Comparison of ENCODE assay signal across 24 mouse cellular contexts in the genomic region with DNA sequence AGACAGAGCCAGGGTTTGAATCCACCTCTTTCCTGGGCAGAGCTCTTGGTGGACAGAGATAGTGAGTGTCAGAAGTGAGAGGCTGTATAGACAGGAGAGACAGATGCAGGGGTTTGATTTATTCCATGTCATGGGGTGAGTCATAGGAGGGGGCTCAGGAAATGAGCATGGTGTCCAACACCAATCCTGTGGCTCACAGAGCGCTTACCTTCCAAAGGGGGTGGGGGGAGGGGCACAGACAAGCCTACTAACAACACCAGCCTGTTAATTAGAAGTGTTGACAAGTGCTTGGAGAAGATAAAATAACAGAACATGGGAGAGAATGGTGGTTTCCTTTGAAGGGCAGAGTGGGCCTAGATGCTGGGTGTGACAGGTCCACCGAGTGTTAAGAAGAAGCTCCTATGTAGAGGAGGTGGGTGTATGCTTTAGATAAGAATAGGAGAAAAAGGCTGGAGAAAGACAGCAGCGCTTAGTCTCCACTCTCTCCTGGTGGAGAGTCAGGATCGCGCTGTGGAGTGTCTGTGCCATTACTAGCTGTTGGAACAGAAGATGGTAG. TPM values are rescaled to one million over a fixed set of nuclear protein-coding genes. Genes with fewer than 3 reads are reported as not detected.
DNase-seq lines count a peak whose midpoint lies in the region; ATAC-seq and TF ChIP-seq lines count a peak whose summit lies in the region.
"Had no signal": no experiment of that assay in that cellular context is flagged by ENCODE, and none has a peak within 500 bp of the region (broad histone marks: within the 10 kb centered on the region; RNA-seq: fewer than 3 reads in every experiment).

No protein-coding gene starts in this region.

- no peaks in the 10 kb centered on the region for H3K9me3 ChIP-seq in liver, embryonic 11.5 days (ENCODE audit: control insufficient read depth, low read length)
- no peaks in the 10 kb centered on the region for H3K9me3 ChIP-seq in liver, postnatal 0 days (ENCODE audit: low read length)
- H3K9me3 ChIP-seq: embryonic facial prominence, embryonic 15.5 days; forebrain, embryonic 10.5 days; G1E; hindbrain, embryonic 10.5 days; hindbrain, embryonic 15.5 days had no signal

- H3K4me1 ChIP-seq in liver, embryonic 11.5 days (replicated peaks; ENCODE audit: control insufficient read depth, insufficient read depth, low read length) = peaks cover 7% of the 10 kb centered on the region
- no peaks in the 10 kb centered on the region for H3K4me1 ChIP-seq in liver, postnatal 0 days (ENCODE audit: insufficient read depth)
- H3K4me1 ChIP-seq: embryonic facial prominence, embryonic 15.5 days had no signal

- 0 out of 2 replicates have a peak, but pooled peaks cover 7% of the 10 kb centered on the region for H3K27me3 ChIP-seq in liver, embryonic 11.5 days (replicated peaks; ENCODE audit: control insufficient read depth, insufficient read depth, low read length)
- no peaks in the 10 kb centered on the region for H3K27me3 ChIP-seq in liver, postnatal 0 days (ENCODE audit: insufficient read depth, low read length)
- H3K27me3 ChIP-seq: embryonic facial prominence, embryonic 15.5 days; hindbrain, embryonic 15.5 days had no signal

- H3K4me2 ChIP-seq in liver, embryonic 11.5 days = no peak overlapping the region
- no peak overlapping the region for H3K4me2 ChIP-seq in liver, postnatal 0 days (ENCODE audit: low read depth, low read length)
- H3K4me2 ChIP-seq: embryonic facial prominence, embryonic 15.5 days; hindbrain, embryonic 15.5 days had no signal

- H3K27ac ChIP-seq in liver, embryonic 11.5 days (ENCODE audit: low read depth, low read length) = no peak overlapping the region
- H3K27ac ChIP-seq in liver, postnatal 0 days (ENCODE audit: low read depth) = no peak overlapping the region
- H3K27ac ChIP-seq: embryonic facial prominence, embryonic 15.5 days; forebrain, embryonic 10.5 days; gastrocnemius, adult 2 months; hindbrain, embryonic 10.5 days; hindbrain, embryonic 15.5 days had no signal

- H3K9ac ChIP-seq in liver, embryonic 11.5 days (ENCODE audit: low read depth, low read length) = no peak overlapping the region
- no peak overlapping the region for H3K9ac ChIP-seq in liver, postnatal 0 days (replicated peaks)
- H3K9ac ChIP-seq: embryonic facial prominence, embryonic 15.5 days; hindbrain, embryonic 15.5 days had no signal

- TF ChIP-seq CTCF in liver, postnatal 0 days (IDR thresholded peaks at IDR 0.05; ENCODE audit: low read depth) = no peak

- no peak overlapping the region for H3K4me3 ChIP-seq in liver, embryonic 11.5 days (ENCODE audit: low read depth, low read length)
- H3K4me3 ChIP-seq in liver, postnatal 0 days (ENCODE audit: low read depth, low read length) = no peak overlapping the region
- H3K4me3 ChIP-seq: embryonic facial prominence, embryonic 15.5 days; erythroblast, embryonic 14.5 days; forebrain, embryonic 10.5 days; gastrocnemius, adult 2 months; hindbrain, embryonic 10.5 days; hindbrain, embryonic 15.5 days had no signal

- no peak for DNase-seq in liver, embryonic 11.5 days (ENCODE audit: low spot score)
- no peak for DNase-seq in liver, postnatal 0 days
- peak; percentile 96 for DNase-seq in MEL-GATA-1-ER (ENCODE audit: extremely low read depth, low read depth)
- peak; percentile 14 for DNase-seq in c-Kit-positive CD71-positive TER-119-negative erythroid progenitor cells, embryonic 14.5 days (ENCODE audit: low read depth)
- no peak for DNase-seq in embryo, embryonic 10.5 days (ENCODE audit: low spot score)
- no peak for DNase-seq in urinary bladder, postnatal 14 days (ENCODE audit: low spot score)
- DNase-seq: adrenal gland, adult 8-10 months; adrenal gland, postnatal 36 days; cerebellum, adult 2 months; cerebellum, postnatal 10 days; embryo, embryonic 11 days; gastrocnemius, adult 2 months; gastrocnemius, postnatal 25 days; heart, postnatal 14 days had no signal

- no peaks in the 10 kb centered on the region for H3K36me3 ChIP-seq in liver, embryonic 11.5 days (ENCODE audit: control insufficient read depth, insufficient read depth, low read length)
- H3K36me3 ChIP-seq in liver, postnatal 0 days (replicated peaks; ENCODE audit: insufficient read depth, low read length) = no peaks in the 10 kb centered on the region
- H3K36me3 ChIP-seq: embryonic facial prominence, embryonic 15.5 days; forebrain, embryonic 10.5 days; G1E; hindbrain, embryonic 10.5 days had no signal

- TF ChIP-seq EP300 in liver, postnatal 0 days (IDR thresholded peaks at IDR 0.05; ENCODE audit: low read depth) = no peak

- 22% methylated on average over 5 of the region's 5 CpGs for WGBS in liver, embryonic 11.5 days
- 50% methylated on average over 5 of the region's 5 CpGs for WGBS in liver, postnatal 0 days (ENCODE audit: insufficient replicate concordance)

- peak; percentile 84 for ATAC-seq in liver, embryonic 11.5 days (replicated peaks; ENCODE audit: low FRiP score)
- ATAC-seq in liver, postnatal 0 days = no peak
- ATAC-seq in megakaryocyte progenitor cell, adult 5-6 weeks (replicated peaks; ENCODE audit: poor library complexity) = peak; percentile 29; the same call in 1 of the 2 replicates
- ATAC-seq: forebrain, embryonic 14.5 days; intestine, embryonic 16.5 days had no signal

RNA-seq across cellular contexts. Expression of a gene that starts 7.7 kb away (rescaled TPM):
- polyA plus RNA-seq in liver, embryonic 11.5 days (2014; fragmentation: Nextera tagmentation; extraction: Ambion mirVana) = 0.84 and 1.3 TPM in 2 replicates
- 4.5 and 6.1 TPM in 2 replicates for polyA plus RNA-seq in liver, postnatal 0 days (2015; fragmentation: Nextera tagmentation; extraction: Ambion mirVana)
- total RNA-seq in megakaryocyte progenitor cell, adult 5-6 weeks (2015) = not detected in 2 replicates
- total RNA-seq in megakaryocyte progenitor cell, adult 5-6 weeks (2017) = 0.37 TPM in 1 of 2 replicates, not detected in the other
- total RNA-seq: granulocyte monocyte progenitor cell, adult 5-6 weeks had no signal
- polyA plus RNA-seq: erythroblast, embryonic 14.5 days; G1E had no signal

Comparison
In these comparisons a context has a peak if more than half of its experiments do, and no peak if none do; other contexts are left out.
1. DNase-seq: peak in MEL-GATA-1-ER (single experiment) and c-Kit-positive CD71-positive TER-119-negative erythroid progenitor cells, embryonic 14.5 days (single experiment); none in liver, embryonic 11.5 days (single experiment), liver, postnatal 0 days (single experiment), embryo, embryonic 10.5 days (single experiment) and urinary bladder, postnatal 14 days (single experiment).